Mouse (Mus musculus): ENCODE measurements at regions not wholly inside any gene's neighbourhood (a gene's known extent, or its start where the extent isn't known, plus 50 kb on each side); places are given as distances from the start of the nearest gene placed in this dataset.

DNA sequence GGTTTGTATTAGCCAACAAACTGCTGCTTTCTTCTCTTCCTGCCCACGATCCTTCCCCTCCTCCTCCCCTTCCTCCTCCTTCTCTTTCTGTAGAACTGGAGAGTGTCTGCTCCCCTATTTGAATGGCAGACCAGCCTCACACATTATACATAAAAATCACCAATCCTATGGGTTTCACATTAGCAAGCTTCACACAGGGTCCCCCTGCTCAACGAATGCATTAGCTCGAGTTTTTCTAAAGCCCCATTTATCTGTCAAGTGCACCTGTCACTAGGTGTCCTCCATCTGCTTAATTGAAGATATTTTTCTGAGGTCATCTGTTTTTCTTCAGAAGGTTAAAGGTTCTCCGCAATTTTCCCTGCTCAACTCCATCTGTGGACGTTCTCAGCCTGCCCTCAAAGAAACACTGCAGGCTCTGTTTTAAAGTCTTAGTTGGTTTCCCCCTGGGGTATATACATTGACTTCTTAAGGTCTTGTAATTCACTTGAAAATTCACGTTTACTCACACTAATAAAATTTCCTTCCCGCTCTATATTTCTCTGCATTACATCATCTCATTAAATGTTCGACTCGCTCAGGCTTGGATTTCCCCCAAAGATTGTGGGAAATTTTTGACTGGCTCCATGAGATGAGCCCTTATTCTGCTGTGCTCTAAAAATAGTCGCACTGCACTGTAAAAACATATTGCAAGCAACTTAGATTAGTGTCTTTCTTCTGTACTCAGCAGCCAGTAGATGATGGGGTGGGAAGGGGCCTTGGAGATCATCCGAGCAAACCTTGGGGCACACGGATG is 105.3 kb downstream of the Mex3b start:
- 27% methylated on average over 12 of the region's 12 CpGs for WGBS
- H3K9ac ChIP-seq = no peak overlapping the region
- H3K27ac ChIP-seq = peak overlapping the region; percentile 64
- H3K36me3 ChIP-seq = no peaks in the 10 kb centered on the region
- H3K4me3 ChIP-seq = no peak overlapping the region
- no peak for ATAC-seq (ENCODE audit: insufficient number of reproducible peaks, insufficient read depth, low FRiP score, low TSS enrichment, low read depth)
- peaks cover 18% of the 10 kb centered on the region; the same call in 1 of the 2 replicates for H3K4me1 ChIP-seq
- peak overlapping the region; percentile 26; the same call in 1 of the 2 replicates for H3K4me2 ChIP-seq
- H3K9me3 ChIP-seq = no peaks in the 10 kb centered on the region
- no peaks in the 10 kb centered on the region for H3K27me3 ChIP-seq

DNA sequence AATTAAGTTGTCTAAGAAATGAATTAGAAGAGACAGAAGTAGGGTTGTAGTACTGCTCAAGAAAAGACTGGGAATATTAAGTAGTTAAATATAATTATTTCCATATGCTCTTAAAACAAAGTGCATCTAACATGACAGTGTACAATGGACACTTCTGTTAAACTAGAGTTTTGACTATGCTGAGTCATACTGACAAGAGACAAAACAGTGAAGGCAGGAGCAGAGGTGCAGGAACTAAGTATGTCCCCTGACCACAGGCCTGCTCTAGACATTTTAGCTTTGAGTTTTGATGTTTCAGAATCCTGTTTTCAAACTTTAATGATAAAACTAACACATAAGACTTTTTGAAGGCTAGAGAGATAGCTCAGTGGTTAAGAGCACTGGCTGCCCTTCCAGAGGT is 123.6 kb downstream of the Mex3b start:
- H3K9ac ChIP-seq = no peak overlapping the region
- H3K4me1 ChIP-seq = no peaks in the 10 kb centered on the region
- H3K9me3 ChIP-seq = no peaks in the 10 kb centered on the region
- ATAC-seq (ENCODE audit: insufficient number of reproducible peaks, insufficient read depth, low FRiP score, low TSS enrichment, low read depth) = no peak
- H3K4me2 ChIP-seq = no peak overlapping the region
- no peak overlapping the region for H3K27ac ChIP-seq
- no peak overlapping the region for H3K4me3 ChIP-seq
- no peaks in the 10 kb centered on the region for H3K36me3 ChIP-seq
- no peaks in the 10 kb centered on the region for H3K27me3 ChIP-seq

DNA sequence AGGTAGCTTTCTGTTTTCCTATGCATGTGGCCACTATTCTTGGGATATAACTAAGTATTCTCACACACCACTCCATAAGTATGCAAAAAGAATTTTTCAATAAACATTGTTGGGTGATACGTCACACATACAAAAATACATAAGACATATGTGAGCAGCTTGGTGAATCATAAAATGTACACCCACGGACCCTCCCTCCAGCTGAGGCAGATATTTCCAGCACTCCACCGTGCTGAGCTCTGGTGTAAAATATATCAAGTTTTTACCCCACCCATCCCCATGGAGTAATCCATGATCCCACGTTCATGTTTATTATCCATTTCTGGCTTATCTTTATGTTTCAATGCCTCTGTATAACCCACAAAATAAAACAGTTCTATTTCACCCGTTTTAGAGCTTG is 126.0 kb downstream of the Mex3b start:
- Histone ChIP-seq H3K9ac (no peak overlapping the region), H3K4me1 (no peaks in the 10 kb centered on the region), H3K4me3 (no peak overlapping the region), H3K27me3 (no peaks in the 10 kb centered on the region), H3K9me3 (no peaks in the 10 kb centered on the region), H3K36me3 (no peaks in the 10 kb centered on the region), H3K27ac (no peak overlapping the region), H3K4me2 (no peak overlapping the region)
- ATAC-seq (ENCODE audit: insufficient number of reproducible peaks, insufficient read depth, low FRiP score, low TSS enrichment, low read depth) = no peak
- WGBS = 73% methylated on average over 5 of the region's 5 CpGs

DNA sequence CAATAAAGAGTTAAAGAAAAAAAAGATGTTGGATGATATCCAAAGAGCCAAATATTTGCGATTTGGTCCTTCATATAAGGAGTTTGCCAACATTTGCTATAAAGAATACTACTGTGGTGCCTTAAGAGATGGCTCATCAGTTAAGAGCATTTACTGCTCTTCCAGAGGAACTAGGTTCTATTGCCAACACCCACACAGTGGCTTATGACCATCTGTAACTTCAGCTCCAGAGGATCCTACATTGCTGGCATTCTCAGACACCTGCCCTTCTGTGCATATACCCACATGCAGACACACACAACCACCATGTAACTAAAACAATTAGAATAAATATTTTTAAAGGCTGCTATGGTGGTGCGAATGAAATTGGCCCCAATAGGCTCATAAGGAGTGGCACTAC is 131.7 kb downstream of the Mex3b start:
- H3K27ac ChIP-seq = no peak overlapping the region
- WGBS = 81% methylated on average over 2 of the region's 2 CpGs
- H3K9me3 ChIP-seq = no peaks in the 10 kb centered on the region
- no peak overlapping the region for H3K4me2 ChIP-seq
- no peaks in the 10 kb centered on the region for H3K4me1 ChIP-seq
- H3K4me3 ChIP-seq = no peak overlapping the region
- no peaks in the 10 kb centered on the region for H3K36me3 ChIP-seq
- H3K9ac ChIP-seq = no peak overlapping the region
- no peak for ATAC-seq (ENCODE audit: insufficient number of reproducible peaks, insufficient read depth, low FRiP score, low TSS enrichment, low read depth)
- no peaks in the 10 kb centered on the region for H3K27me3 ChIP-seq

DNA sequence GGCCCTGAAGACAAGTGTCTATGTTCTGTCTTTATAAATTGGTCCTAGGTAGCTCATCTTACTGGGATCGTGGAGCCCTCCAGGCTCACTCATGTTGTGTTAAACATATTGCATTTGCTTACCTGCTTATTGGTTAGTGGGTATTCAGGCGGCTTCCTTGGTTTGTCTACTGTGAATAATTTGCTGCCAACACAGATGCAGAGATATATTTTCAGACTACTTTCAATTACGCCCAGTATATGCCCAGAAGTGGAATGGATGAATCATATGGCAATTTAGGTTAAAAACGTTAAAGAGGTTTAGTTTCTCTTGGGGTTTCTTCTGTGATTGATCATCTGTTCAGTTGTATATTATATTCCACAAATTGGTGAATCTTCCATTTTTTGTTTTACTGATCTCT is 140.4 kb downstream of the Mex3b start:
- Histone ChIP-seq H3K9ac (no peak overlapping the region), H3K27ac (no peak overlapping the region), H3K4me3 (no peak overlapping the region), H3K36me3 (no peaks in the 10 kb centered on the region), H3K27me3 (no peaks in the 10 kb centered on the region), H3K4me1 (no peaks in the 10 kb centered on the region), H3K4me2 (no peak overlapping the region), H3K9me3 (no peaks in the 10 kb centered on the region)
- WGBS = 84% methylated on average over 4 of the region's 4 CpGs
- no peak for ATAC-seq (ENCODE audit: insufficient number of reproducible peaks, insufficient read depth, low FRiP score, low TSS enrichment, low read depth)

DNA sequence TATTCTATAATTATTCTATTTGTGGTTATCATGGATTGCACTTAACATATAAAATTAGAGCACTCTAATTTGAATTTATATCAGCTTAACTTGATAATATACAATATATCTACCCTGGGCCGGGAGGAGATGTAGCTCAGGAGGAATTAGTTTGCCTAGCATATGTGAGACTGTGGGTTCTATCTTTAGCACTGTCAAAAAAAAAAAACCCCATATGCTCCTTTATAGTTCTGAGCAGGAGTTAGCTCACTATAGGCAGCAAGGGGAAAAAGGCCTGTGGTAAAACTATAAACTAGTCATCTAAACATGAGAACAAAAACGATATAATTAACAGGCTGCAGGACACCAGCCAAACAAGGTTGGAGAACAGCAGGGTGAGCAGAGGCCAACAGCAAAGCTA is 145.0 kb downstream of the Mex3b start:
- Histone ChIP-seq H3K4me2 (no peak overlapping the region), H3K27me3 (no peaks in the 10 kb centered on the region), H3K4me1 (no peaks in the 10 kb centered on the region), H3K9ac (no peak overlapping the region), H3K4me3 (no peak overlapping the region), H3K9me3 (no peaks in the 10 kb centered on the region), H3K27ac (no peak overlapping the region), H3K36me3 (no peaks in the 10 kb centered on the region)
- no peak for ATAC-seq (ENCODE audit: insufficient number of reproducible peaks, insufficient read depth, low FRiP score, low TSS enrichment, low read depth)
- WGBS = 61% methylated on average over 2 of the region's 2 CpGs

DNA sequence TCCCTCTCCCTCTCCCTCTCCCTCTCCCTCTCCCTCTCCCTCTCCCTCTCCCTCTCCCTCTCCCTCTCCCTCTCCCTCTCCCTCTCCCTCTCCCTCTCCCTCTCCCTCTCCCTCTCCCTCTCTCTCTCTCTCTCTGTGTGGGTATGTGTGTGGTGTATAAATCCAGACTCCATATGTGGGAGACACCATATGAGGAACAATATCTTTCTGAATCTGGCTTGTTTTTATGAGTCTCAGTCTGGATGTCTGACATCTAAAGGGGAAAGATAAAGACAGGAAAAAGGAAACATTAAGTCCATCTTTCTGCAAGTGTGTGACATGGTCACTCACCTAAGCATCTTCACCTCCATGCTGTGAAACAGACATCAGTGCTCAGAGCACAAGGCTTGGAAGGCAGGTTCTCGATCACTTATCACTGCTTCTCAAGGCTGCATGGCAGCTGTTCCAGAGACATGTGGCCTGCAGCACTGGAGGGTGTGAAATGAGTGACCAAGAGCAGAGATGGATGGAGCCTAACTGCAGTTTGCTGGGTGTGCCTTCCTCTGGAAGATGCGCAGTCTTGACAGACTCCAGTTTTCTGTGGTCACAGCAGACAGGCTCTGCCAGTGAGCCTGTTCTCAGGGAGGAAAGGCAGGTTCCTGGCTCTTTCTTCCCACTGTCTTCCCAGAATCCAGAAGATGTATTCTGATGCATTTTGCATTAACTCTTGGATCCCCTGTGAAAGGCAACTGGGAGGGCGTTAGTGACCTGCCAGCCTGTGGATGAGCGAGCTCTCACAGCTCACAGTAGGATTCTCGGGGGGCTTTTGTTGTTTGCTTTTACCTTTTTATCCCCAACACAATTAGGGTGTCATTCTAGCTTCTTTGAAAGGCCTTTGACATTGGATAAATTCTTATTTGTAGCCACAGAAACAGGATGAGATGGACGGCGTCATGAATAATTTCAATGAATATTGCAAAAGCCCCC is 147.9 kb downstream of the Mex3b start:
- Histone ChIP-seq H3K27ac (no peak overlapping the region), H3K9ac (no peak overlapping the region)

GRCm38 (mm10) chr7:83015756-83016155 is 148.6 kb downstream of the Mex3b start:
- WGBS = 41% methylated on average over 4 of the region's 4 CpGs
- Histone ChIP-seq H3K4me1 (no peaks in the 10 kb centered on the region), H3K9ac (no peak overlapping the region), H3K27ac (no peak overlapping the region), H3K4me2 (no peak overlapping the region), H3K36me3 (no peaks in the 10 kb centered on the region), H3K9me3 (no peaks in the 10 kb centered on the region), H3K4me3 (no peak overlapping the region), H3K27me3 (no peaks in the 10 kb centered on the region)
- no peak for ATAC-seq (ENCODE audit: insufficient number of reproducible peaks, insufficient read depth, low FRiP score, low TSS enrichment, low read depth)

More for the DNA sequence above, 147.9 kb downstream of the Mex3b start:
- Histone ChIP-seq H3K4me3 (no peak overlapping the region), H3K4me1 (no peaks in the 10 kb centered on the region), H3K27me3 (no peaks in the 10 kb centered on the region), H3K9me3 (no peaks in the 10 kb centered on the region), H3K4me2 (no peak overlapping the region), H3K36me3 (no peaks in the 10 kb centered on the region)
- no peak for ATAC-seq (ENCODE audit: insufficient number of reproducible peaks, insufficient read depth, low FRiP score, low TSS enrichment, low read depth)
- WGBS = 61% methylated on average over 7 of the region's 7 CpGs

DNA sequence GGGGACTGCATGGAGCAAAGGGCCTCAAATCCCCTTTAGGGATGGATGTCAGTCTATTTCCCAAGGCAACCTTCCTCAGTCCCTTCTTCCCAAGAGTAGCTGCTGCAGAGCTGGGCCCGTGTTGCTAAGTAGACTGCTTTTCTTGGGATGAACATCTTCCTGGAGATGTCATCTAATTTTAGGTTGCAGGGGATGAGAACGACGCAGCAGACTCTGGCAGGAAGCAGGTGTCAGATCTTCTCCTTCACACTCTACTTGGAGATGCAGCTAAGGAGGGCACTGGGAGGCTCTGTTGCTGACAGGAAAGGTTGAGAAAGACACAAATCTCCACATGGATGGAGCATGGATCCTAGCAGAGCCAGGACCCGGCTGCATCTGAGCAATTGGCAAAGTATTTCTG is 149.4 kb downstream of the Mex3b start:
- H3K4me1 ChIP-seq = no peaks in the 10 kb centered on the region
- no peaks in the 10 kb centered on the region for H3K9me3 ChIP-seq
- H3K4me2 ChIP-seq = no peak overlapping the region
- WGBS = 65% methylated on average over 4 of the region's 4 CpGs
- no peak overlapping the region for H3K9ac ChIP-seq
- no peaks in the 10 kb centered on the region for H3K27me3 ChIP-seq
- H3K36me3 ChIP-seq = no peaks in the 10 kb centered on the region
- no peak overlapping the region for H3K4me3 ChIP-seq
- H3K27ac ChIP-seq = no peak overlapping the region
- no peak for ATAC-seq (ENCODE audit: insufficient number of reproducible peaks, insufficient read depth, low FRiP score, low TSS enrichment, low read depth)

DNA sequence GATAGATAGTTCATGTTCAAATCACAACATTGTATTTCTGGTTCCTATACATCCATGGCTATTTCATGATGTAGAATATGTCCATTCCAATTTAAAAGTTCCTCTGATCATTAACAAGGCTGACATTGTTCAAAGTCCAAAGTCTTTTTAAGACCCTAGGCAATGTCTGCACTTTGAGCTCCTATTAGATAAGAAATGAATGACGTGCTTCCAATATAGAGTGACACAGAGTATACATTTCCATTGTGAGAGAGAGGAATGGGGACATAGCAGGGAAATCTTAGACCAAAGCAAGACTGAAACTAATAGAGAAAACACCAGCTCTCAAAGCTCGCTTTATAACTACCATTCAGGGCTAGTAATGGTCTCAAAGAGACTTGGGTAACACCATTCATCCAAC is 153.5 kb downstream of the Mex3b start:
- Histone ChIP-seq H3K4me3 (no peak overlapping the region), H3K4me2 (no peak overlapping the region), H3K4me1 (no peaks in the 10 kb centered on the region), H3K9ac (no peak overlapping the region), H3K27ac (no peak overlapping the region), H3K27me3 (no peaks in the 10 kb centered on the region), H3K36me3 (no peaks in the 10 kb centered on the region), H3K9me3 (no peaks in the 10 kb centered on the region)
- ATAC-seq (ENCODE audit: insufficient number of reproducible peaks, insufficient read depth, low FRiP score, low TSS enrichment, low read depth) = no peak
- WGBS = 78% methylated on average over 2 of the region's 2 CpGs

GRCm38 (mm10) chr7:83023990-83024389 is 156.9 kb downstream of the Mex3b start:
- Histone ChIP-seq H3K4me1 (0 out of 2 replicates have a peak, but pooled peaks cover 4% of the 10 kb centered on the region), H3K27me3 (no peaks in the 10 kb centered on the region), H3K9me3 (no peaks in the 10 kb centered on the region), H3K4me3 (no peak overlapping the region), H3K36me3 (no peaks in the 10 kb centered on the region), H3K9ac (no peak overlapping the region), H3K27ac (no peak overlapping the region), H3K4me2 (no peak overlapping the region)
- 82% methylated on average over 1 of the region's 1 CpGs for WGBS
- ATAC-seq (ENCODE audit: insufficient number of reproducible peaks, insufficient read depth, low FRiP score, low TSS enrichment, low read depth) = no peak

- Histone ChIP-seq H3K9me3 (no peaks in the 10 kb centered on the region), H3K4me2 (no peak overlapping the region), H3K27ac (no peak overlapping the region), H3K4me1 (peaks cover 39% of the 10 kb centered on the region), H3K9ac (no peak overlapping the region), H3K4me3 (no peak overlapping the region), H3K27me3 (no peaks in the 10 kb centered on the region), H3K36me3 (no peaks in the 10 kb centered on the region)
- 77% methylated on average over 2 of the region's 2 CpGs for WGBS
- no peak for ATAC-seq (ENCODE audit: insufficient number of reproducible peaks, insufficient read depth, low FRiP score, low TSS enrichment, low read depth)
Measured at GRCm38 (mm10) chr7:83031101-83031500, 164.0 kb downstream of the Mex3b start.
